Mouse (Mus musculus) thymus, postnatal 0 days (tissue): ENCODE results near the gene Gm17469. TPM values are rescaled to one million over a fixed set of nuclear protein-coding genes. Genes with fewer than 3 reads are reported as not detected.
"Not testable (repeated sequence)": the region's sequence is repeated elsewhere in the genome, so short reads cannot be mapped to it uniquely, and the experiment has no call there.

Experiments
- DNase-seq: peaks from one replicate; pipeline ENCODE4 v3.0.0-alpha.2; 2015; ENCODE audit warnings: low spot score
- polyA plus RNA-seq: library from polyadenylated mRNA; unstranded; fragments of >200 nt; fragmentation: Nextera tagmentation; extraction: Ambion mirVana; gene quantifications from 2 replicates; pipeline ENCODE4 v1.2.1, GENCODE M21; 2015

Gm17469 gene
- polyA plus RNA-seq: not detected in 2 replicates

- not testable (repeated sequence) for DNase-seq
Observed at GRCm38 (mm10) chrX:124629593-124629992, at the start of gene Gm17469. Gene Gm17469, plus strand, starts transcription at chrX:124629893.

Other genes with a start within 250 kb of the Gm17469 start
- not detected in 2 replicates for gene Gm17584, start 129.3 kb upstream of the Gm17469 start, polyA plus RNA-seq